Mouse (Mus musculus): Measurements from ENCODE around the gene Galnt9. TPM values are rescaled to one million over a fixed set of nuclear protein-coding genes. Genes with fewer than 3 reads are reported as not detected.
A peak's percentile ranks its signal among the peaks of the same experiment; 100 is the strongest.

Galnt9 gene
- polyA plus RNA-seq, 1 experiment = 0.11 TPM

DNA sequence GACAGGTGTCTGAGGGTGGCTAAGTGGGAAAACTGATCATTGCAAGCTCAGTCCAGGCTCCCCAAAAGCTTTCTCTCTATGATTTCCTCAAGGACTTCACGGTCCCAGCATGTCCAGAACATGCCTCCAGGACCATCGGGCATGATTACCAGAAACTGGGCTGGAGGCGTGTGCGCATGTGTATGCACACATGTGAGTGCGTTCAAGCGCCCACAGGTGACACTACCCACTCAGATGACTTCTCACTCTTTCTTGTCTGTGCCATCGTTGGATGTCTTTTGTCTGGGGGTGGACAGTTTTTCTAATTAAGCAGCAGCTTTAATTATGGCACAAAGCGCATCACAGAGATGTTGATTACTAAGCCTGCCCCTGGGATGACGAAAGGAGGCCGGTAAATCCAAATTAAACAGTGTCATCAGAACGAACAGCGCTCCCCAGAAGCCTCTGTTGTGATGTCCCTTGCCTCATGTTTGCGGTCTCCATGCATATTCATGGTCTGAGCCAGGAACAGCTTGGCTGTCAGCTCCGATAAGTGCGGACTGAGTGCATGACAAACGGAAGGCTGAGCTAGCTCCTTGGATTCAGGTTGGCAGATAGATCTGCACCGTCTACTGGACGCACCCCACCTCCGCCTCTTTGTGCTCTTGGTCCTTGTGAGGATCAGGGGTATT lies 36.5 kb downstream of the Galnt9 start:
- Histone ChIP-seq H3K27me3 (ENCODE audit: control insufficient read depth, insufficient read depth, insufficient read length) (no peaks in the 10 kb centered on the region), H3K4me2 (ENCODE audit: low read depth) (no peak overlapping the region), H3K4me3 (no peak overlapping the region), H3K36me3 (ENCODE audit: control insufficient read depth, insufficient read depth) (no peaks in the 10 kb centered on the region), H3K79me2 (ENCODE audit: control insufficient read depth, insufficient read depth) (no peaks in the 10 kb centered on the region), H3ac (ENCODE audit: control insufficient read depth, insufficient read length) (no peak overlapping the region)
- no peak for TF ChIP-seq POLR2AphosphoS2 (IDR thresholded peaks at IDR 0.05; ENCODE audit: insufficient read length, low read depth)
- no peak for TF ChIP-seq MYOG (IDR thresholded peaks at IDR 0.05; ENCODE audit: control insufficient read depth in 1 of 3, insufficient read depth in 1 of 3, insufficient read length in 2 of 3, low read depth in 2 of 3)
- no peak for TF ChIP-seq REST (IDR thresholded peaks at IDR 0.05; ENCODE audit: insufficient read depth, insufficient read length)
- no peak for TF ChIP-seq TCF3 (IDR thresholded peaks at IDR 0.05; ENCODE audit: insufficient read length, low read depth)
- TF ChIP-seq SRF (IDR thresholded peaks at IDR 0.05; ENCODE audit: control insufficient read depth, insufficient read length, low read depth) = no peak
- no peak for TF ChIP-seq USF1 (IDR thresholded peaks at IDR 0.05; ENCODE audit: low read depth)
- TF ChIP-seq POLR2A (IDR thresholded peaks at IDR 0.05; ENCODE audit: insufficient read length, low read depth) = no peak
- no peak for TF ChIP-seq CEBPB (IDR thresholded peaks at IDR 0.05; ENCODE audit: insufficient read depth, poor library complexity, severe bottlenecking)
- TF ChIP-seq E2F4 (IDR thresholded peaks at IDR 0.05; ENCODE audit: insufficient read depth) = no peak
- TF ChIP-seq TCF12 (IDR thresholded peaks at IDR 0.05; ENCODE audit: insufficient read depth, poor library complexity, severe bottlenecking) = no peak
- no peak for TF ChIP-seq MAX (IDR thresholded peaks at IDR 0.05; ENCODE audit: low read depth)
- no peak for TF ChIP-seq MYOD1 (IDR thresholded peaks at IDR 0.05; ENCODE audit: control insufficient read depth in 1 of 3, insufficient read length in 2 of 3, low read depth in 2 of 3)

DNA sequence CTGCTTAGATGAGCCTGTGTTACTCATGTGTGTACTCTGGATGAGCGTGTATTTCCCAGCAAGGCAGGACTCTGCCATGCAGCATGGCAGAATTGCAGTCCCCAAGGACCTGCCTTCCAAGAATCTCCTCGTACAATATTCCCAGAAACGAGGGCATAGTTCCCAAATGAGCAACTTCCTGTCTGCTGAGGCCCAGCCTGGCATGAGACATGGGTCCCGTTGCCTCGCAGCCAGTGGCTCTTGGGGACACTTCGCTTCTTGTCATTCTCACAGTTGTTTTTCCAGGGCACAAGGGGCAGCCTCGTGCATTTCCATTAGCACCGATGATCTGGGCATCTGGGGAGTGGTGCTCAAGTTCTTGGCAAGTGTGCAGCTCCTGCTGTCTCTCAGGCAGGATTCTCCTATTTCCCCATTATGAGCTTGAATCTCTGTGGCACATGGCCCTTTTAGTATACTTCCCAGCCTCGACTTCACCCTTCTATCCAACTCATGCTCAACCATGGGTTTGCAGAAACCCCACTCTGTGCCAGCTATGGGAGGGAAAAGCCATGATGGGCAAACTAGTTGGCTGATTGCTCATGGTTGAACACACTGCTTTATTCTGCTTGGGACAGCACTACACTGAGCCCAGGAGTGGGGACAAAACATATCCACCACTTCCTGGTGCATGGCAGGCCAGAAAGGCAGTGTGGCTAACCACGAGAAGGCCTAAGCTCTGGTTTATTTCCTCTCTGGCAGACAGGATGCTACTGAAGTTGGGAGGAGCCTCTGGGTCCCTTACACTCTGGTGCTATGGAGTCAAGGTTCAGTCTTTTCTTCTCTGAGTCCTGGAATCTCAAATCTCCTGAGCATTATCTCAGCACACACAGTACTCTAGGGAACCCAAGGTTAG lies 38.7 kb downstream of the Galnt9 start:
- Histone ChIP-seq H3ac (ENCODE audit: control insufficient read depth, insufficient read length) (no peak overlapping the region), H3K36me3 (ENCODE audit: control insufficient read depth, insufficient read depth) (no peaks in the 10 kb centered on the region), H3K4me2 (ENCODE audit: low read depth) (no peak overlapping the region), H3K27me3 (ENCODE audit: control insufficient read depth, insufficient read depth, insufficient read length) (no peaks in the 10 kb centered on the region), H3K79me2 (ENCODE audit: control insufficient read depth, insufficient read depth) (no peaks in the 10 kb centered on the region), H3K4me3 (no peak overlapping the region)
- TF ChIP-seq POLR2A (IDR thresholded peaks at IDR 0.05; ENCODE audit: insufficient read length, low read depth) (no peak), CEBPB (IDR thresholded peaks at IDR 0.05; ENCODE audit: insufficient read depth, poor library complexity, severe bottlenecking) (no peak), TCF3 (IDR thresholded peaks at IDR 0.05; ENCODE audit: insufficient read length, low read depth) (no peak), REST (IDR thresholded peaks at IDR 0.05; ENCODE audit: insufficient read depth, insufficient read length) (no peak), TCF12 (IDR thresholded peaks at IDR 0.05; ENCODE audit: insufficient read depth, poor library complexity, severe bottlenecking) (no peak)

DNA sequence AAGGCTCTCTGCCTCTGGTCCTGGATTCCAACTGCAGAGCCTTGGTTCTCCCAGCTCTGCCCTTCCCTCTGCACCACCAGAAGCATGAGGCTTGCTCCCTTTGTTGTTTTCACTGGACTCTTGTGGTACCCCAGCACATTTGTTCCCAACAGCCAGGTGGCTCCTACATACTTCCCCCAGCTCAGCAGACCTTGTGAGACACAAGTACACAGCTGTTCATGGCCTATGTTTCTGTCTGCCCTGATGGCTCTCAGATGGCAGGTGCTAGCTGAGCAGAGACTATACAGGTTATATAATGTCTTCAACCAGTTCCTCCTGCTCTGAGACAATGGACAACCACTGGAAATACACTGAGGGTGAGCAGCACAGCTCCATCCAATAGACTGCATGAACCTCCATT lies 43.3 kb downstream of the Galnt9 start:
- no peaks in the 10 kb centered on the region for H3K79me2 ChIP-seq (ENCODE audit: control insufficient read depth, insufficient read depth)
- no peaks in the 10 kb centered on the region for H3K36me3 ChIP-seq (ENCODE audit: control insufficient read depth, insufficient read depth)
- no peaks in the 10 kb centered on the region for H3K27me3 ChIP-seq (ENCODE audit: control insufficient read depth, insufficient read depth, insufficient read length)
- no peak overlapping the region for H3K4me2 ChIP-seq (ENCODE audit: low read depth)
- TF ChIP-seq CEBPB (IDR thresholded peaks at IDR 0.05; ENCODE audit: insufficient read depth, poor library complexity, severe bottlenecking) (no peak), POLR2AphosphoS2 (IDR thresholded peaks at IDR 0.05; ENCODE audit: insufficient read length, low read depth) (no peak), MYOG (IDR thresholded peaks at IDR 0.05; ENCODE audit: control insufficient read depth in 1 of 3, insufficient read depth in 1 of 3, insufficient read length in 2 of 3, low read depth in 2 of 3) (peak in 2 of 3 experiments; percentile 62 to 79), TCF3 (IDR thresholded peaks at IDR 0.05; ENCODE audit: insufficient read length, low read depth) (no peak), MYOD1 (IDR thresholded peaks at IDR 0.05; ENCODE audit: control insufficient read depth in 1 of 3, insufficient read length in 2 of 3, low read depth in 2 of 3) (peak in 2 of 3 experiments; percentile 70 to 80), POLR2A (IDR thresholded peaks at IDR 0.05; ENCODE audit: insufficient read length, low read depth) (no peak)
- H3ac ChIP-seq (ENCODE audit: control insufficient read depth, insufficient read length) = no peak overlapping the region
- H3K4me3 ChIP-seq = no peak overlapping the region

DNA sequence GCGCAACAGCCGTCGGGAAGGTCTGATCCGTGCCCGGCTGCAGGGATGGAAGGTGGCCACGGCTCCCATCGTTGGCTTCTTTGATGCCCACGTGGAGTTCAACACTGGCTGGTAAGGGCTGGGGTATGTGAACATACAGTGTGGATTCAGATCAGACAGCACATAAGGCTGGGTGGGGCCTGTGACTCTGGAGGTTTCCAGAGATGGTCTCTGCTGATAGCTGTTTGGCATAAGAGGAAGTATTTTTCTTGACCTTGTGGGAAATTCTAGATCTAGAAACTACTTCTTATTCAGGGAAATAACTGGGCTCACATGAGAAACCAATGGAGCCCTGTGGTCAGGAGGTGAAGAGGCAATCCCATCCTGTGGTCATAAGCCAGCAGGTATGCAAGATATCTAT lies 45.7 kb downstream of the Galnt9 start:
- H3K36me3 ChIP-seq (ENCODE audit: control insufficient read depth, insufficient read depth) = no peaks in the 10 kb centered on the region
- H3ac ChIP-seq (ENCODE audit: control insufficient read depth, insufficient read length) = no peak overlapping the region
- no peaks in the 10 kb centered on the region for H3K79me2 ChIP-seq (ENCODE audit: control insufficient read depth, insufficient read depth)
- TF ChIP-seq MYOD1 (IDR thresholded peaks at IDR 0.05; ENCODE audit: control insufficient read depth in 1 of 3, insufficient read length in 2 of 3, low read depth in 2 of 3) (no peak), MYOG (IDR thresholded peaks at IDR 0.05; ENCODE audit: control insufficient read depth in 1 of 3, insufficient read depth in 1 of 3, insufficient read length in 2 of 3, low read depth in 2 of 3) (no peak), E2F4 (IDR thresholded peaks at IDR 0.05; ENCODE audit: insufficient read depth) (no peak), USF1 (IDR thresholded peaks at IDR 0.05; ENCODE audit: low read depth) (no peak), POLR2AphosphoS2 (IDR thresholded peaks at IDR 0.05; ENCODE audit: insufficient read length, low read depth) (no peak), SRF (IDR thresholded peaks at IDR 0.05; ENCODE audit: control insufficient read depth, insufficient read length, low read depth) (no peak), REST (IDR thresholded peaks at IDR 0.05; ENCODE audit: insufficient read depth, insufficient read length) (no peak), POLR2A (IDR thresholded peaks at IDR 0.05; ENCODE audit: insufficient read length, low read depth) (no peak), TCF12 (IDR thresholded peaks at IDR 0.05; ENCODE audit: insufficient read depth, poor library complexity, severe bottlenecking) (no peak), TCF3 (IDR thresholded peaks at IDR 0.05; ENCODE audit: insufficient read length, low read depth) (no peak), MAX (IDR thresholded peaks at IDR 0.05; ENCODE audit: low read depth) (no peak), CEBPB (IDR thresholded peaks at IDR 0.05; ENCODE audit: insufficient read depth, poor library complexity, severe bottlenecking) (no peak)
- H3K4me2 ChIP-seq (ENCODE audit: low read depth) = no peak overlapping the region
- no peak overlapping the region for H3K4me3 ChIP-seq
- no peaks in the 10 kb centered on the region for H3K27me3 ChIP-seq (ENCODE audit: control insufficient read depth, insufficient read depth, insufficient read length)

Data from myocyte (in vitro differentiated cells).